Mouse (Mus musculus) thymus, postnatal 4 days (tissue): ENCODE data around the gene Zxdc.
A peak's percentile ranks its signal among the peaks of the same experiment; 100 is the strongest.

Experiments
- DNase-seq: peaks from one replicate; pipeline ENCODE4 v3.0.0; 2021

Gene Zxdc

DNA sequence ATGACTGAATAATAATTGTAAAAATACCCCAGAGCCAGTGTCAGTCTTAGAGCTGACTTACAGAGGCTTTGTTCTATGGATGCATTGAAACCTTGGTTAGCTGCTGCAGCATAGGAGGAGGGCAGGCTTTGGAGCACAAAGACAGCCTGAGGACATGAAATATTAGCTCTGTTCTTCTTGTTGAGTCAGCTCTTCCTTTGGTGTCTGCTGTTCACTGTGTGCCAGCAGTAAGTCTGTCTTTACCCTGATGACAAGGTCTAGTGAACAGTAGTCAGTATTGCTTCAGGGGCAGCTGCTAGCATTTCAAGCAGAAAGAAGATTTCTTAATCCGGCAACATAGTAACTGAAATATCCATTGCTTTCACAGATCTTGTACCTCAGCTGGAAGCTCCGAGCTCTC is 12.2 kb downstream of the Zxdc start:
- DNase-seq, result no peak

DNA sequence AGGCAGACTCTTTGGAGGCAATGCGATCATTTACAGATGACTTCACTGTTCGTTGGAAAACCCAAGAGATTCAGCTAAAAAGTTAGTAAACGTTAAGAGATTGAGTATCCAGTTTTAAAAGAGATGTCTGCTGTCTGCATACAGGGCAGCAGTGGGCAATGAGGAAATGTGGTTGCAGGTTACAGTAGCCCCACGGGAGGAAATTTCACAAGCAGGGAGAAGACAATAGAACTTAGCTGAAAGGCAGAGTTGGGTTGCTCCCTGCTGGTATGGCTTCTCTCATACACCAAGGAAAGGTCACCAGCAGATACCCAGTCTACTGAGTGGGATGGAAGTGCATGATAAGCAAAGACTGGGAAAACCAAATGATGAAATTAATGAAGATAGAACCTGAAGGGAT is 21.3 kb downstream of the Zxdc start:
- no peak for DNase-seq

DNA sequence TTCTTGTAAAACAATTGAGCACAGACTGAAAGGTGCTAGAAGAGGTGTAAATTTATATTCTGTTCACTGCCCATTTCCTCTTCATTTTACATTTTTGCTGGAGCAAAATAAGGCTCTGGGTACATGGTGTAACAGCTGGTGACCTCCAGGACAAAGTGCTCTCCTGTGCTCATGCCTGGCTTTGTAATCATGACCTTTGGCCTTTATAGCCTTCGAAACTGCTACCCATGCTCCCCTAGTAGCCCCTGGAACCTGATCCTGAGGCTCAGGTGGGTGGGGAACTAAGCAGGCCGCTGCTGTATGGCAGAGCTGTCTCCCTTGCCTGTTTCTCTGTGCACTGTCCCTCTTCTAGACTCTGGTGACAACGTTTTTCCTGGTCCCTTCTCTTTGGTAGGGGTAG is 24.7 kb downstream of the Zxdc start:
- no peak for DNase-seq

DNA sequence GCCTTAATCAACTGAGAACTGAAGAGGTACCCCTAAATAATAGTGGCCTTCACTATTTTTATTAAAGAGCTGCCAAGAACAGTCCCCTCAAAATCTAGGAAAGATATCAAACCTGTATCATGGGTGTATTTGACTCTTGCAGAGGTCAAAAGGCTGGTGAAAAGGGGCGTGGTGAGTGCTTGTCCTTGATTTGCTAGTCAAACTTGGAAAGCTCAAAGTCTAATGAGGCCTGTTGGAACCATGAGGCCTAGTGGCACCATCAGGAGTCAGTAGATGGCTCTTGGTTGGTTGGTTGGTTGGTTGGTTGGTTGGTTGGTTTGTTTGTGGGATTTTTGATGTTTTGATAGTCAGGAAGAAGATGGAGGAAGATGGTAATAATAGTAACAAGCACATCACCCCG is 26.5 kb downstream of the Zxdc start:
- no peak for DNase-seq

DNA sequence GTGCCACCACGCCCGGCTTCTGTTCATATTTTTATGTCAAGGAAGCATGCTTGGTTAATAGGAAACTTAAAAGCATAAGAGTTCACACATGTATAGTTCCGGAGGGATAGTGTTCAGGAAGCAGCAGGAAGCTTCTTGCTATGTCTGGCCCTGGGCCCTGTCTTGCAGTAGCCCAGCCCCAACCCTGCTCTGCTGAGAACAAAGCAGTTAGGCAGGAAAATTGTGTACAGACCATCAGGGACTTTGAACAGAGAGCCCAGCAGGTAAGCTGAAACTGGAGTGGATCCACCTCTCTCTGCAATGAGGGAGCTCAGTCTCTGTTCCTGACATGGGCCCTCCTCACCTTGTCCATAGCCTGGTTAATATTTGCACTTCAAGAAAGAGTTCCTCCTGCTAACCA is 28.0 kb downstream of the Zxdc start:
- DNase-seq, result no peak

DNA sequence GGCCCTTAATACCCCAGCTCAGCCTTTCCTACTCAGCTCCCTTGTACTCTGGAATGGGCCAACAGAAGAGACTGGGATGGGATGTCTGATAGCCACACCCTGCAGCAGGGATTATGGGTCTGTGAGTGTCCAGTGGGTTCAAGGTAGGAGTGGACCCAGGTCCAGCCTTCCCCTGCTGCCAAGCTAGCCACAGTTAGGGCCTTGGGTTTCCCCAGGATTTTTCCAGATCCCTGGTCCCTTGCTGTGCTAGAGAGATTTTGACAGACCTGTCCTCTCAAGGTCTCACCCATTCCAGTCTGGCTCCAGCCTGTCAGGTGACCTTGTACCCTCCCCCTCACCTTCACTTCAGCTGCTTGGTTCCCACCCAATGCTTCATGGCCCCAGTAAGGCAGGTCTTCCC is 39.3 kb downstream of the Zxdc start:
- DNase-seq, result no peak

DNA sequence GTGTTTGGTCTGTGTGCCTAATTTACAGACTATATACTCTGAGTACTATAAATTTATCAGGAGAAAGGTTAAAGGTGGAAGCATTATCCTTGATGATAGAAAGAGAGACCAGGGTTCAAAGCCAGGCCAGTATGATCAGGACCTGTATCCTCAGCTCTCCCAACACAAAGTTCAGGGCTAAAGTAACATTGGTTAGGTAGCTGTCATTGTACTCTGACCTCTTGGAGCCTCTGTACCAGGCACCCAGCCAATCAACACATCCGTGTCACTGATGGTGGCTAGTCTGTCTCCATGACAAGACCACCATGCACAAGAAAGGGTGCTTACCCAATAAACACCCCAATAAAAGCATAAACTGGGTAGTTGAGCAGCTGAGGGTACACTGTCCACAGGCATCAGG is 41.7 kb downstream of the Zxdc start:
- DNase-seq, result no peak

DNA sequence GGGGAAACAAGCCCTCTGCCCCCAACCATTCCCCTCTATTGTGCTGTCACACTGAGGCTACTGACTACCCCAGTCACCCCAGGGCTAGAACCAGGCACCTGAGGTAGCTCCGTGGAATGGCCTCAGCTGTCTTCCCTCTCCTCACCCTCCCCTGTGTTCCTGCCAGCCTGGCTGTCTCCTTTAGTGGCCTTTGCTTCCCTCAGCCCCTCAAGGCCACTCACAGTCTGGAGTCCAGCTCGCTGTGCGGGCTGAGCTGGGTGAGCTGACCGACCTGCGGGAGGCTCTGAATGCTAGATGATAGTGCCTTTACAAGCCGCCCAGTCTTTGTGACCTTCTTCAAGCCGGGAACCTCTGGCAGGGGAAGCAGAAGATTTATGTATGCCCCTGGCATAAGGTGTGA is 42.6 kb downstream of the Zxdc start:
- DNase-seq, result no peak

DNA sequence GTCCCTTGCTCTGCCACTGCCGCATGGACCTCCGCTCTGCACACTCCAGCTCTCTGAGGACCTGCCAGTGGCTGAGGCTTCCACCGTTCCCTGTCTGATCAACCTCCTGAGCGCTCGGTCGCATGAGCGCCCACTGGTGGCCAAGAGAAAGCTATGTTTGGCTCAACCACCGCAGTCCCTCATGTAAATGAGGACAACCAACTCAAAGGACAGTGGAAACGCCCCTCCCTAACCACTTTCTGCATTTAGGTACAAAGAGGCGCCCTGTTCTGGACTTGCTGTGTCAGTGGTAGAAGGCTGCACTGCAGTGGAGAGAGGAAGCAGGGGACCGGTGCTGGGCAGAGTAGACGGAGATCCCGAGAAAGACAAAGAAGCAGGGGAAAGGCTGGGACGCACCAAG is 53.3 kb downstream of the Zxdc start:
- DNase-seq, result peak; percentile 88

DNA sequence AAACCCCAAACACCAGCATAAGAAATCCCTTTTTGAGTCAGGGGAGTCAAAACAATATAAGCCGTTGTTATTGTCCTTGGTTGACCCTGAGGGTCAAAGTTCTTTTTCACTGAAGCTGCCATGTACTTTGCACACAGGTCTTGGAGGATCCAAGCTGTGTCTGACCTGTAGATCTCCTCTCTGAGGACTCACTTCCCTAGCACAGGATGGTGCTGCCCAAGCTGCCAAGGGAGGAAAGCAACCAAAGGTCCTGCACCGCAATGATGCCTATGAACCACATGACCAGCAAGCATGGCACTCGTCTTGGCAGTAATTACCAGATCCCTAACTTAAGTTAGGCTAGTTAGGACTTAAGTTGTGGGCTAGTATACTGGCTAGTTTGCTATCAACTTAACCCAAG is 56.1 kb downstream of the Zxdc start:
- DNase-seq, result no peak

DNA sequence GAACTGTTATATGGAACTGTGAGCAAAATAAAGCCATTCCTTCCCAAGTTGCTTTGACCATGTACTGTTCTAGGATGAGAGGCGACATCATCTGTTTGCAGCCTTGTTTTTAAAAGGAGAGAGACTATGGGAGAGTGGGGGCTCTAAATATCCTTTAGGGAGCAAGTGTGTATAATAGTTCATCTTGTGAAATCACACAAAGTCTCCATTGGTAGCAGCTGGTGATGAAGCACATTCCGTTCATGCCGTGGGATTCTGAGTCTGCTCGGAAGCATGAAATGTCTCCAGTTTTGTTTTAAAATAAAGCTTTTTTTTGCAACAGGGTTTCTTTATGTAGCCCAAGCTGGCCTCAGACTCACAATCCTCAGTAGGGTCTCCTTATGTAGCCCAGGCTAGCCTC is 56.7 kb downstream of the Zxdc start:
- no peak for DNase-seq

DNA sequence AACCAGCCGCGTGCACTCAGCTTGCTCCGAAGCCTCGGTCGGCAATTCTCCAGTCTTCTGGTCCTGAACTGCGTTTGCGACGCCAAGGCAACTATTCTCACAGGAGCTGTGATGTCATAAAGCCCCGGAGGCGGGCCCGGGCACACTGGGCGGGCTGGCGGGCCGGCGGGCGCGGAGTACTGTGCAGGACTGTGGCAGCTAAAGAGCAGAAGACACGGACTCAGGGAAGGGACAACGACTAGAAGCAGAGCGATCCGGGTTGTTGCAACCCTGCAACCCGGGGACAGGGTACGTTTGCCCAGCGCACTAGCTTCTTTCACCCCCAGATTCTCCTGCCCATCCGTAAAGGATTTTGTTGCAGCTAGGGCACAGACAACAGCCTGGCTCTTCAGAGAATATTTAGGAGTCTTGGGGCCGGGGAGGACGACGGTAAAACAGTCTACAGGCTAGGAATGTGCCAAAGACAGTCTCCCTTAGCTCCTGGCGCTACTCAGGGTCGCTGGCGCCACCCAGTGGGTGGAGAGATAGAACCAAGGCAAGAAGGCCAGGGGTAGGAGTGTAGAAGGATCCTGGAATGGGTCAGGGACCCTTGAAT is 59.2 kb downstream of the Zxdc start, which contains the start of gene Cfap100:
Gene Cfap100 (minus strand): TSS at position 418 of the 595 bp plus-strand sequence.
- DNase-seq, result peak; percentile 77

DNA sequence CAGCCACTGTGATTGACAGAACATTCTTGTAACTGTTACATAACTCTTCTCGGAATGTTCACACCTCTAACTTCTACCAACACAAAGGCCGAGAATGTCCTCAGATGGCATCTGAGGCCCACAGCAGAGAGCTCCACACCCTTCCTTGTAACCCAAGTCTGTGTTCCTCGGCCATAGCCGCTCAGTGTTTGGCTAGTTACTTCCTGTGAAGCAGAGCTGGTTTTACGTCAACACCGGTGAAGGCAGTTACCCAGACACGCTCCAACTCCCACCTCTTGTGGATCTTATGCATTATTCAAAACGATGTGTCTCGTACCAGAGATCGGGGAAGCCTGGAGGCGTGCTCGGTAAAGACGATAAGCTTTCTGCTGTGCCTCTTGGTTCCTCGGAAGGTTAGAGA is 60.6 kb downstream of the Zxdc start:
- DNase-seq, result no peak

DNA sequence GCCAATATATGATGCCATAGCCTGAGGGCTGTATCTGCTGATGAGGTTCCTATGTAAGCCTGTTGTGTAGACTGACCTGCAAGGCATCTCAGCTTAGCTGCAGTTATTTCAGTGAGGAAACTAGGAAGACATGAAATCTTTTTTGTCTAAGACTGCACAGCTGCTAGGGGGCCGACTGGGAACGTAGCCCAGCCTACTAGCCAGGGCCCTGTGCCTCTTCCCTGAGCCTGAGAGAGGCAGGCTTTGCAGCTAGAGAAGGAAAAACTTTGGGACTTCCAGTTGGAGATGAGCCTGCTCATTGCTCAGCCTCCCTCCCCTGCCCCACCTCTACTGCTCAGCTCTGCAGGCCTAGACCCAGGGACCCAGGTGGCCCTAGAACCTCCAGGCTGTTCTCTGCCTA is 62.2 kb downstream of the Zxdc start:
- no peak for DNase-seq

DNA sequence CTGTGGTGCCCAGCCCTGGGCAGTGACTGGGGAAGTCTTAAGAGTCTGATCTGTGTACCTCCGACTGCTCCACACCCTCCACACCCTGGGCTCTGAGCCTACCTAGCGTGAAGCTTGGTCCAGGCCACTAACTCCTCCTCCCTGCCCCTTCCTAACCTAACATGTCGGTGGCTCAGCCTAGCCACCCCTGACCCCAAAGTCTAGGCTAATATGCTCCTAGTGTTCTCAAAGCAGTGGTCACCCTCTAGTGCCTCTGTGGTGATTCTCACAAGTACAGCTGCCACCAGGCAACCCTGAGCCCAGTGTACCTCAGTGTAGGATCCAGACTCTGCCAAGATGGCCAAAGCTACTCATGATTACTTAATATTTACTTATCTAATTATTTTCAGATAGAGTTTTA is 65.4 kb downstream of the Zxdc start:
- DNase-seq, result no peak

DNA sequence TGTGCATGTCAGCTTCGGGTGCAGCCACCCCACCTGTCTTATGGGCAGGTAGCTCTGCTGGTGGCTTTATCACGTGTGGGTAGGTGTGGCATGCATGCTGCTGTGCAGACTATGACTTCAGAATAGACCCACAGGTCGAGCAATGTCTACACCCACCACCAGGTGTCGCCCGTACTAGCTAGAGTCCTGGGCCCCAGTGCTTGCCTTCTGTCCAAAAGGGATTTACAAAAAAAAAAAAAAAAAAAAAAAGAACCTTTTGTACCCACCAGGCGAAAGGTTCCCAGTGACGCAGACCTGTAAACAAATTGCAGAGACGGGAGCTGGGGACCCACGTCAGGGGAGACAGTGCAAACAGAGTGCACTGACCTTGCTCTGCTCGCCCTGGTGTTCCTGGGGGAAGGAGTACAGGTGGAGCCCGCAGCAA is 65.9 kb downstream of the Zxdc start:
- DNase-seq, result peak; percentile 86

DNA sequence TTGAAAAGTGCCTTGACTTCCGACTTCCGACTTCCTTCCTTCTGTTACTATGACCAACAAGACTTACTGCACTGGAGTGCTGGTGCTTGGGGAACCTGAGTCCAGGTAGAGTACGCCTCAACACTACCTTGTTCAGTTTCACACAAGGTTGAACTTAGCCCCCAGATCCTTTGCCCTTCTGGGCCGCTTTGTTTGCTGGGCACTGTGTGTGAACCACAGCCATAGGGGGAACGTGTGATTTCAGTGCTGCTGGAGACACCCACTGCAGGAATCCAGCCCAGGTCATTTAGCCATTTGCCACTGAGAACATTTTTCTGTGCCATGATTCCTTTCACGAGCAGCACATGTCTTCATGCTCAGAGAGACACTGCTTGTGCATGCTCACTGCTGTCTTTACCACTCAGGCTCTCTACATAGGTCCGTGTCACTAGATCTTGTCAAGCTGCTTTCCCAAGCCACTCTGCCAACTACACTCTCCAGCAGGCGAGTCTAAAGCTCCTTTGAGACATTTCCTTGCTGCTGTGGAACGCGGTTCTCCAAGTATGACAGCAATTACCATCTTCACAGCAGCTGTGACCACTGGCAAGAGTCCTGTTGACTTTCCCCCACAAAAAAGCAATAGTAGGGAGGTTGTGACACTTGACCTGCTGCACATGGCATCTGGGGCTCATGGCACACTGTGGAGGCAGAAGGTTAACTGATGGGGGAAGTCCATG is 67.1 kb downstream of the Zxdc start:
- no peak for DNase-seq

DNA sequence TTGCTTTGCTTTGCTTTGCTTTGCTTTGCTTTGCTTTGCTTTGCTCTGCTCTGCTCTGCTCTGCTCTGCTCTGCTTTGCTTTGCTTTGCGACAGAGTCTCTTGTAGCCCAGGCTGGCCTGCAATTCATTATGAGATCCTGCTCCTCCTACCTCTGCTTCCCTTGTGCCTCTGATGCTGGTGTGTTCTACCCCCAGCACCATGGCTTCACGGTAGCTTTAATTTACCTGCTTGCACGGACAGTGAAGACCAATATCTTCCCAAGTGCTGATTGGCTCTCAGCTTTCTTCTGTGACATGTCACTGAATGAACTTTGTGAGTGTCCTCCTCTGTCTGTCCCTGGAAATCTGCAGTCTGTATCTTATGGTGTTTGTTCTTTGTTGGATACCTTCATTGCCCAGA is 67.7 kb downstream of the Zxdc start:
- DNase-seq, result no peak

DNA sequence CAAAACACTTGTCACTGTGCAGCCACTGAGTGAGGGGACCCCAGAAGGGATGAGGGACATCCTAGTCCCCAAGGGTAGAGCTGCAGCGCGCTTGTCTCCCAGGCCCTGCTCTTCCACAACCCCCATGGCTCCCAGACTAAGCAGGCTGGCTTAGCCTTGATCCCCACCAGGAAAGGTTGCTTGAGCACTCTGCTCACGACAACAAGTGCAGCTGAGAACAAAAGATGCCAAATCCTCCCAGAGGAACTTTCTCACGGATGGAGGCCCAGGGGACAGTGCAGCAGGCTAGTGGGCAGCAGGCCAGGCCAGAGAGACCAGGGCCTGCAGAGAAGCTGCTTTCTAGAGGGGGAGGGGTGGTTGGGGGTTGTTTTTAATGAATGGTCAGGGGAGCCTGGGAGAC is 77.6 kb downstream of the Zxdc start:
- DNase-seq, result no peak

DNA sequence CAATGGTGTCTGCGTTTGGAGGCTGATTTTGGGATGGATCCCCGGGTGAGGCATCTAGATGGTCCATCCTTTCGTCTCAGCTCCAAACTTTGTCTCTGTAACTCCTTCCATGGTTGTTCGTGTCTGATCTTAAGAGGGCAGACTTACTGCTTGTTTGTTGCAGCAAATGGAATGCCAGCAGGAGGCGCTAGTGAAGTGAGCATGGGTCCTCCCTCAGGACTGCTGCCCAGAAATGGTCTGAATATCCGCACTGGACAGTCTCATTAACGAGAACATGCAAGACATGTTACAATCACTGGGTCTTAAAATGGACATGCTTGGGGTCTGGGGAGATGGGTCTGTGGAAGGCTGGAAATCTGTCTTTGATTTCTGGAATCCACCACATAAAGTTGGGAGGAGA is 80.9 kb downstream of the Zxdc start:
- peak; percentile 72 for DNase-seq

DNA sequence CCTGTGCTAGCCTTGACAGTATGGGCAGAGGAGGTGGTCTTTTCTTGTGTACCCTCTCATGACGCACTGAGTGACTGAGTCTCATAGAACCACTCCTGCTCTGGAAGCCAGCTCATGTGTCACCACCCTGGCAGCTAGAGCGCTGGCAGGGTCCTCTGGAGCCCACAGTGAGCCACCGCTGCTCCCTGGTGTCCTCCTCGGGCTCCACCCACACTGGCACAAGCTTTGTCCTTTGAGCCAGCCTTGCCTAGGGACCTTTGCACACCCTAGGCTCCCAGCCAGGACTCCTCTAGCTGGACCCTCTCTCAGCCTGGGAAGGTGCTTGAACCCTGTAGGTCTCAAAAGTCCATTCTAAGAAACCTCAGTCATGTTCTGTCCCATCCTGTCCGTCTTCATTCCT is 81.4 kb downstream of the Zxdc start:
- no peak for DNase-seq

DNA sequence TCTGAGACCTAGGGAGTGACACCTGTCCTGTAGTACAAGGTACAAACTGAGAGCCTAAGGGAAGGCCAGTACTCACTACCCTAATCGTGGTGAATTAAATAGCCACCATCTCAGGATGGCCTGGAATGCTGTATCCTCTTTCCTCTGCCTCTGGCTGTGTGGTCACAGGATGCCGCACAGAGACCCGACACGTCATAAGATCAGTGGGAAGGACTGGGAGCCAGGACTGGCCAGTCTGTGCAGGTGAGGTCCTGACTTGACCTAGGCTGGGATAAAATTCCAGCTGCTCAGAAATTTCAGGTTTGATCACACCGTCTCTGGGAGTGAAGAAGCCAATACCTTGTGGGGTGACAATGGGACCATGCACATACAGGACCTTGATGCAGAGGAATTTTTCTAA is 82.2 kb downstream of the Zxdc start:
- DNase-seq, result no peak

DNA sequence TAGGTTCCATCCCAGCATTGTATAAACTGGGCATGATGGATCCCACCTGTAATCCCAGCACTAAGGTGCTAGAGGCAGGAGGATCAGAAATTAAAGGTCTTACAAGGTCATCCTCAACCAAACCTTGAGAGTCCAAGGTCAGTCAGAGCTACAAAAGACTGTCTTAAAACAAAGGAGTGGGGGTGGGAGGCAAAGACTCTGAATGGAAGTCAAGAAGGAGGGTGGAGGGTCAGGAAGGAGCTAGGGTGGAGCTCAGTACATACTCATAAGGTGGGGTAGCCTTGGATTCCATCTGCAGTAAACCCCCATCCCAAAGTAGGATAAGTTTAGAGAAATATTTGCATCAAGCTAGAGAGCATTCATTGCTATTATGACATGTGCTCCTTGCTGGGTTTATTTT is 83.3 kb downstream of the Zxdc start:
- no peak for DNase-seq
